Mouse (Mus musculus) bone marrow, adult 2 months (tissue): Measurements from ENCODE around the gene Mettl8.

ENCODE experiments used
- CTCF ChIP-seq: fragments of 200-500 bp; IDR thresholded peaks from 2 replicates; pipeline ENCODE4 v1.5.1; 2011; ENCODE audit warnings: low read length, control low read depth; ENCODE audit not compliant: control insufficient read depth, insufficient read depth
- POLR2A ChIP-seq: fragments of 200-500 bp; IDR thresholded peaks from 2 replicates; pipeline ENCODE4 v1.6.1; 2011; ENCODE audit warnings: low read depth, mild to moderate bottlenecking, control low read depth, low read length, borderline replicate concordance; ENCODE audit not compliant: control insufficient read depth

DNA sequence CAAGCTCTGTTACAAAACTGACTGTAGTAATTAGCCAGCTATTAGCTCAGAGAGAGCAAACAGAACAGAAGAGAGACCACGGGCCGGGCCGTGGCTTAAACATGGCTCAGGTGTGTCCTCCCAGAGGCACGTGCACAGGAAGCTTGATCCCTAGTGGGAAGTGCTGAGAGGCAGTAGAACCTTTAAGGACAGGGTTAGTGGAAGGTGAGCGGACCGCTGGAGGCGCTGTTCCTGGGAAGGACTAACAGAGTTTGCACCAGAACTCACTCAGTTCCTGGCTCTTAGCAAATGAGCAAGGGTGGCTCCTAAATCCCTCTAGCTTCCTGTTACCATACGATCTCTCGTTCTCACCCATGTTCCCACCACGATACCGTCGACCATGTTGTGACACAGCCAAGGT is 6.5 kb downstream of the Mettl8 start:
- TF ChIP-seq CTCF (no peak), POLR2A (no peak)
